Mouse (Mus musculus) hindbrain, embryonic 12.5 days (tissue): ENCODE results near the gene Appl2. TPM values are rescaled to one million over a fixed set of nuclear protein-coding genes. Genes with fewer than 3 reads are reported as not detected.

Experiments
- ATAC-seq: fragments of 200-750 bp; cut with Nextera tagmentation; 2 replicates; pipeline ENCODE4 v1.8.0; 2017; ENCODE audit warnings: moderate TSS enrichment; ENCODE audit not compliant: low FRiP score
- H3K27ac ChIP-seq: fragments of 300-500 bp; sonication (generic); 2 replicates; pipeline ENCODE4 v1.5.1; 2016; ENCODE audit warnings: mild to moderate bottlenecking
- H3K27me3 ChIP-seq: fragments of 300-500 bp; sonication (generic); 2 replicates; pipeline ENCODE4 v1.6.1; 2016; ENCODE audit warnings: mild to moderate bottlenecking
- H3K36me3 ChIP-seq: fragments of 300-500 bp; sonication (generic); 2 replicates; pipeline ENCODE4 v1.6.1; 2016; ENCODE audit warnings: mild to moderate bottlenecking
- H3K4me1 ChIP-seq: fragments of 300-500 bp; sonication (generic); 2 replicates; pipeline ENCODE4 v1.6.1; 2016
- H3K4me2 ChIP-seq: fragments of 300-500 bp; sonication (generic); replicated peaks from 2 replicates; pipeline ENCODE4 v1.6.1; 2016; ENCODE audit warnings: mild to moderate bottlenecking
- H3K4me3 ChIP-seq: fragments of 300-500 bp; sonication (generic); 2 replicates; pipeline ENCODE4 v1.5.1; 2016; ENCODE audit warnings: mild to moderate bottlenecking
- H3K9ac ChIP-seq: fragments of 300-500 bp; sonication (generic); 2 replicates; pipeline ENCODE4 v1.6.1; 2016; ENCODE audit warnings: mild to moderate bottlenecking, moderate library complexity
- H3K9me3 ChIP-seq: fragments of 300-500 bp; sonication (generic); replicated peaks from 2 replicates; pipeline ENCODE4 v1.6.1; 2016; ENCODE audit warnings: mild to moderate bottlenecking
- WGBS: fragments of 180-500 bp; shearing (Covaris S2); methylation state at CpG from one replicate; pipeline ENCODE4 v1.1.7; 2016; 5-methylcytosine and 5-hydroxymethylcytosine counted together
- polyA plus RNA-seq: library from polyadenylated mRNA; unstranded; fragments of >200 nt; fragmentation: Nextera tagmentation; extraction: Ambion mirVana; gene quantifications from 2 replicates; pipeline ENCODE4 v1.2.1, GENCODE M21; 2016

Gene Appl2
- polyA plus RNA-seq, 1 experiment from 2014 or later, result 64.5 TPM

DNA sequence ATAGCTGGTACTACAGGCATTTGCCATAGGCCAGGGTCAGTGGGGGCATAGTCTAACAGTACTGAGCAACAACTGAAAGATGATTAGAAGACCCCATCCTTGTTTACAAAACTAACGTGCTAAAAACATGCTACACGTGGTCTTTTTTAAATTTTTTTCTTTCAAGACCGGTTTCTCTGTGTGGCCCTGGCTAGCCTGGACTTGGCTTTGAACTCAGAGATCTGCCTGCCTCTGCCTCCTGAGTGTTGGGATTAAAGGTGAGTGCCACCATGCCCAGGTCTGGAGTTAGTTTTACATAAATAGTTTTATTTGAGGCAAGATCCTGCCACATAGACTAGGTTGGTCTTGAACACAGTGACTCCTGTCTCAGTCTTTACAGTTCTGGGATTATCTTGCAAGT lies 41.4 kb downstream of the Appl2 start:
- ATAC-seq, result no peak
- 95% methylated on average over 3 of the region's 3 CpGs for WGBS
- H3K36me3 ChIP-seq, result peaks cover 50% of the 10 kb centered on the region

GRCm38 (mm10) chr10:83605637-83606183 lies 42.8 kb downstream of the Appl2 start:
- no peak overlapping the region for H3K9ac ChIP-seq
- peak; percentile 48; the same call in 1 of the 2 replicates for ATAC-seq
- WGBS, result 55% methylated on average over 8 of the region's 8 CpGs
- H3K4me2 ChIP-seq, result no peak overlapping the region
- no peak overlapping the region for H3K4me3 ChIP-seq
- no peaks in the 10 kb centered on the region for H3K9me3 ChIP-seq
- no peak overlapping the region for H3K27ac ChIP-seq
- peaks cover 46% of the 10 kb centered on the region for H3K36me3 ChIP-seq
- no peaks in the 10 kb centered on the region for H3K27me3 ChIP-seq
- H3K4me1 ChIP-seq, result peaks cover 11% of the 10 kb centered on the region

More for the DNA sequence above, 41.4 kb downstream of the Appl2 start:
- Histone ChIP-seq H3K4me1 (peaks cover 11% of the 10 kb centered on the region), H3K9ac (no peak overlapping the region), H3K9me3 (no peaks in the 10 kb centered on the region), H3K4me3 (no peak overlapping the region), H3K4me2 (no peak overlapping the region), H3K27me3 (no peaks in the 10 kb centered on the region), H3K27ac (no peak overlapping the region)

DNA sequence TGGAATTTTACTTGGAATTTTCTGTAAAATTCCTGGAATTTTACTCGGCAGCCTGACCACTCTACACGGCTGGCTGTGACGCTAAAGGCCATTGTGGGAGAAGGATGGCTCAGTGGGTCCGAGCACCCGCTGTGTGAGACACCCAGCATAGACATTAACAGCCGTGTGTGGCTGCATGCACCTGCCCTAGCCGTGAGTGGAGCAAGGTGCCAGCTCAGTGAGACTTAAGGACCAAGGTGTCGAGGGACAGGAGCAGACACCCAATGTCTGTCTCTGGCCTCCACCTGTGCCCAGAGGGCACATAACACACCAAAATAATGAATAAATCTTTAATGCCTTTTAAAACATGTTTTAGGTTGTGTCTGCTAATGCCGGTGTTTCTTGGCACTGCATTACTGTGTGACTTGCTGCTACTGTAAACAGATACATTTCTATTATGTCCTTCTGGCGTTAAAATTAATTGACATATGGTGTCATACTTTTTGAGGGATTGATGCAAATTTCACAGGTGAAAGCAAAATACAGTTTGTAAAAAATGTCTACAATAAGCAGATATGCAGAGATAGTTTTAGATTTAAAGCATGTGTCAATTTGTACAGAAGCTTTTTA lies 44.5 kb downstream of the Appl2 start:
- Histone ChIP-seq H3K27me3 (no peaks in the 10 kb centered on the region), H3K4me2 (no peak overlapping the region), H3K9ac (no peak overlapping the region), H3K27ac (no peak overlapping the region), H3K9me3 (no peaks in the 10 kb centered on the region), H3K4me3 (no peak overlapping the region), H3K36me3 (peaks cover 50% of the 10 kb centered on the region), H3K4me1 (peaks cover 11% of the 10 kb centered on the region)
- 93% methylated on average over 10 of the region's 10 CpGs for WGBS
- ATAC-seq, result no peak

DNA sequence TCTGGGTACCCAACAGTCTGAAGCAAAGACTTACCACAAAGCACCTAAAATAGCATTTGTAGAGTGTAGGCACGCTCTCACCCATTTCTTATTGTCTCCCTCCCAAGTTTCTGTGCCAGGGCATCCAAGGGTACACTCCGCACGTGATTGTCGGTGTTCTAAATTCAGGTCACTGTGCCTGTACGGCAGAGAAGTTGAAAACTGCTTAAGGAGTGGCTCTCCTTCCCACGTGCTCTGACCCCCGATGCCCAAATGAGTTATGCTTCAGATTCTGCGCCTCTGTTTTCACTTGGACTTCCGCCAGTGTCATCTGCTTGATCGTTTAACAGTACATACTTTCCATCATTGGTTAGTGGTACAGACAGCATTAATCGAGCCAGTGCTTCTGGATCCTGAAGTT lies 47.9 kb downstream of the Appl2 start:
- Histone ChIP-seq H3K4me3 (no peak overlapping the region), H3K4me2 (no peak overlapping the region), H3K4me1 (peaks cover 7% of the 10 kb centered on the region), H3K9ac (no peak overlapping the region), H3K36me3 (peaks cover 53% of the 10 kb centered on the region), H3K9me3 (no peaks in the 10 kb centered on the region), H3K27me3 (no peaks in the 10 kb centered on the region), H3K27ac (no peak overlapping the region)
- ATAC-seq, result no peak
- 90% methylated on average over 11 of the region's 11 CpGs for WGBS

- ATAC-seq, result no peak
- Histone ChIP-seq H3K9ac (no peak overlapping the region), H3K4me3 (no peak overlapping the region), H3K9me3 (no peaks in the 10 kb centered on the region), H3K4me2 (no peak overlapping the region), H3K27me3 (no peaks in the 10 kb centered on the region), H3K27ac (no peak overlapping the region), H3K4me1 (no peaks in the 10 kb centered on the region), H3K36me3 (peaks cover 63% of the 10 kb centered on the region)
- WGBS, result 93% methylated on average over 5 of the region's 5 CpGs
Observed at GRCm38 (mm10) chr10:83594526-83594925, 54.0 kb downstream of the Appl2 start.

DNA sequence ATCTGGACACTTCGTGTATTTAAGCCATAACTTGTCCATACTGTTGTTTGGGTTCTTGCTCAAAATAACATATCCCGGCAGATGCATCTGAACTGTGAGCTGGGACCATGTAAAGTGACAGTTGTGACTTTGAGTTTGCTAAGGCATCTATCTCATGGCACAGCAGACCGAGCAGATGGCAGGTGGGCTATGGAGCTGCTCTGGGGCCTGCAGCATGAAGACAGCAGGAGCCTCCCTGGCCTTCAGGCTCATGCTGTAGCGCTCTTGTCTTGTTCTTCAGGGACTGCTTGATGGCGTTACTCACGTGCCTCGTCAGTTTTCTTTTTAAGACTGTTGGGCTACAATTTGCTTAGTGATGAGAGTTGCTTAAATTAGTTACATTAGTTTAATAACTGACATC lies 55.9 kb downstream of the Appl2 start:
- H3K36me3 ChIP-seq, result peaks cover 71% of the 10 kb centered on the region
- WGBS, result 91% methylated on average over 7 of the region's 7 CpGs

DNA sequence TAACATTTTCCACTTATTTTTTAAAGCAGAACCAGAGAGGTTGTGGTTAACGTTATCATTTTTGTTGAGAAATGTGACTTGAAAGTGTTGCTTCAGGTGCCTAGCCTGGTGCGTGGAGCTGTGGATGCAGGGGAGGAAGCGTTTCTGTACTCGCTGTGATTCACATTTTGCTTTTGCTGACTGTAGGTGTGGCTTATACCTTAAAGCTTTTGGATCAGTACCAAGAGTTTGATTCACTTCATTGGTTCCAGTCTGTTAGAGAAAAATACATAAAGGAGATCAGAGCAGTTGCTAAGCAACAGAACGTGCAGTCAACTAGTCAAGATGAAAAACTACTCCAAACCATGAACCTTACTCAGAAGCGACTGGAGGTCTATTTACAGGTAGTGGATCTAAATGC lies 57.7 kb downstream of the Appl2 start:
- ATAC-seq, result no peak
- H3K36me3 ChIP-seq, result peaks cover 79% of the 10 kb centered on the region
- H3K4me2 ChIP-seq, result no peak overlapping the region
- WGBS, result 86% methylated on average over 6 of the region's 6 CpGs
- H3K27me3 ChIP-seq, result no peaks in the 10 kb centered on the region
- no peaks in the 10 kb centered on the region for H3K4me1 ChIP-seq
- no peak overlapping the region for H3K4me3 ChIP-seq
- no peaks in the 10 kb centered on the region for H3K9me3 ChIP-seq
- H3K9ac ChIP-seq, result no peak overlapping the region
- H3K27ac ChIP-seq, result no peak overlapping the region

More for the DNA sequence above, 55.9 kb downstream of the Appl2 start:
- Histone ChIP-seq H3K9me3 (no peaks in the 10 kb centered on the region), H3K4me2 (no peak overlapping the region), H3K27ac (no peak overlapping the region), H3K9ac (no peak overlapping the region), H3K4me3 (no peak overlapping the region), H3K4me1 (no peaks in the 10 kb centered on the region), H3K27me3 (no peaks in the 10 kb centered on the region)
- no peak for ATAC-seq

DNA sequence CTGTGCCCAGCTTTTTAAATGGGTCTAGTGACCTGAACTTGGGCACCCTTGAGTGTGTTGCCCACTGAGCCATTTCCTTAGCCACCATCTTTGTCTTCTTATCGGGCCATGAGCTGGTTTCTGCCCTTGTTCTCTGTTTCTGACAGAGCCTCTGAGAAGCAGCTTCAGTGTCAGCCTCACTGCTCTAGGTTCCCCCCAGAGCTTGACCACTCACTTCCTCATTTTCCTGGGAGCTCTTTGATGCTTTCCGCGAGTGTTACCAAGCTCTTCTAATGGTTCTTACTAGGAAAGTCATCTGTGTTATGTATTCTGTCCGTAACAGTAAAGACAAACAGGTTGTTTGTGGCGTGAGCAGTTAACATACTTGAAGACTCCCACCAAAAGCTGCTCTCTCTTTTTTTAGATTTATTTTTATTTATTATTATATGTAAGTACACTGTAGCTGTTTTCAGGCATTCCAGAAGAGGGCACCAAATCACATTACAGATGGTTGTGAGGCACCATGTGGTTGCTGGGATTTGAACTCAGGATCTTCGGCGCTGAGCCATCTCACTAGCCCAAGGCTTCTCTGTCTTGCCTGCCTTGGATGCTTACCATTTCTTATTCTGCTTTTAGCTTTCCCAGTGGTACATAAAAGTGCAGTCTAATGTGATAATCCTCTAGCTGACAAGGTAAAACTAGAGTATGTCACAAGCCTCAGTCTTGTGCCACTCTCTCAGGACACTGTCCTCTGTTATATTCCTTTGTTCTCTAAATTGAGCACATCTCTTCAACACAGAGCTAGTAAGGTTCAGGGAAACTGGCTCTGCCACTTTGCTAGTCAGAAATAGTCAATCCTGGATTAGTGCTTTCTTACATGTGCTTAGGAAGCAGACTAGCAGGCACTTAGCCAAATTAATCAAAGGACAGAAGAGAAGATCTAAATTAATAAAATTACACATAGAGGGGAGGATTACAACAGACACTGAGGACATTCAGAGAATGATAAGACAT lies 82.8 kb downstream of the Appl2 start:
- no peaks in the 10 kb centered on the region for H3K4me1 ChIP-seq
- H3K4me3 ChIP-seq, result no peak overlapping the region
- H3K36me3 ChIP-seq, result peaks cover 68% of the 10 kb centered on the region
- H3K27ac ChIP-seq, result no peak overlapping the region
- H3K4me2 ChIP-seq, result no peak overlapping the region
- no peaks in the 10 kb centered on the region for H3K27me3 ChIP-seq
- 91% methylated on average over 7 of the region's 7 CpGs for WGBS
- no peak for ATAC-seq
- H3K9me3 ChIP-seq, result no peaks in the 10 kb centered on the region
- no peak overlapping the region for H3K9ac ChIP-seq

DNA sequence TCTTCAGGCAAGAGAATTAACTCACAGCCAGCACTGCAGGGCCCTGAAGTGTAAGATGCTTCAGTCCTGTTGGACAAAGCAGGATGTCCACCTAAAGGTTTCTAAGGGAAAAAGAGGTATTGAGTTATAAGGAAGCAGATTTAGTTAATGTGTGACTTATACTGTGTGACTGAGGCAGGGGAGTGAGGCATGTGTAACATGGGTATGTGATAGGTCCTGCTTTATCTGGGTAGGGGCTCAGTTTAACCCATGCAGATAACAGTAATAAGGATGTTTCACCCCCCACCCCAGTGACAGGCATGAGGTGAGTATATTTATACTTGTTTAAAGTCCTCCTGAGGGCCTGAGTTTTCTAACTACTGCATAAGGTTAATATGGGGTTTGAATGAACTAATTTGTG lies 85.5 kb downstream of the Appl2 start:
- Histone ChIP-seq H3K27me3 (no peaks in the 10 kb centered on the region), H3K9ac (no peak overlapping the region), H3K4me2 (no peak overlapping the region), H3K4me3 (no peak overlapping the region), H3K36me3 (peaks cover 68% of the 10 kb centered on the region), H3K4me1 (no peaks in the 10 kb centered on the region), H3K27ac (no peak overlapping the region), H3K9me3 (no peaks in the 10 kb centered on the region)
- ATAC-seq, result no peak

Other genes starting within 250 kb of the Appl2 start
- gene Aldh1l2, start 114.6 kb downstream of the Appl2 start, polyA plus RNA-seq, result 11.7 and 13.3 TPM in 2 replicates
- gene Washc4, start 105.0 kb downstream of the Appl2 start, polyA plus RNA-seq, result 38.5 and 42.7 TPM in 2 replicates
- 40.3 and 42.9 TPM in 2 replicates for gene 1500009L16Rik, start 74.1 kb upstream of the Appl2 start, polyA plus RNA-seq